Mouse (Mus musculus) CD4-positive, CD25-positive, alpha-beta regulatory T cell, adult 9 weeks (primary cell): ENCODE measurements around the gene 6430571L13Rik. TPM values are rescaled to one million over a fixed set of nuclear protein-coding genes. Genes with fewer than 3 reads are reported as not detected.

Source experiments
- polyA plus RNA-seq: library from polyadenylated mRNA; unstranded; fragments of 100-300 nt; shearing (Covaris generic); gene quantifications from one replicate; pipeline ENCODE4 v1.2.1, GENCODE M21; 2017

Gene 6430571L13Rik
- 3.0 TPM for polyA plus RNA-seq

GRCm38 (mm10) chr9:107340267-107340859 is at the start of gene 6430571L13Rik:
TSS of gene 6430571L13Rik (plus strand) at chr9:107340602.

GRCm38 (mm10) chr9:107296016-107296040 is 44.6 kb upstream of the 6430571L13Rik start, which contains the start of gene Cish:
TSS of gene Cish (plus strand) at chr9:107296026.

GRCm38 (mm10) chr9:107338172-107338883 is 2.1 kb upstream of the 6430571L13Rik start, which contains the start of gene Hemk1:
TSS of gene Hemk1 (minus strand) at chr9:107338350.

GRCm38 (mm10) chr9:107399491-107399971 is 59.1 kb downstream of the 6430571L13Rik start, which contains the start of gene Cacna2d2:
TSS of gene Cacna2d2 (plus strand) at chr9:107399612.

Other genes starting within 250 kb of the 6430571L13Rik start
- gene Dock3, start 108.7 kb upstream of the 6430571L13Rik start, polyA plus RNA-seq = 0.10 TPM
- gene Mapkapk3, start 50.7 kb upstream of the 6430571L13Rik start, polyA plus RNA-seq = 135 TPM
- gene Cish, start 44.6 kb upstream of the 6430571L13Rik start, polyA plus RNA-seq = 235 TPM
- 31.5 TPM for gene Hemk1, start 2.3 kb upstream of the 6430571L13Rik start, polyA plus RNA-seq
- gene Cacna2d2, start 59.0 kb downstream of the 6430571L13Rik start, polyA plus RNA-seq = 0.98 TPM
- gene Tmem115, start 193.3 kb downstream of the 6430571L13Rik start, polyA plus RNA-seq = 62.1 TPM
- gene Cyb561d2, start 201.6 kb downstream of the 6430571L13Rik start, polyA plus RNA-seq = 79.9 TPM
- gene Nprl2, start 201.6 kb downstream of the 6430571L13Rik start, polyA plus RNA-seq = 69.6 TPM
- gene Zmynd10, start 206.7 kb downstream of the 6430571L13Rik start, polyA plus RNA-seq = 2.7 TPM
- gene Rassf1, start 211.0 kb downstream of the 6430571L13Rik start, polyA plus RNA-seq = 75.7 TPM
- 7.4 TPM for gene Tusc2, start 222.7 kb downstream of the 6430571L13Rik start, polyA plus RNA-seq
- gene Hyal2, start 227.3 kb downstream of the 6430571L13Rik start, polyA plus RNA-seq = 17.9 TPM
- gene Hyal1, start 236.3 kb downstream of the 6430571L13Rik start, polyA plus RNA-seq = 8.2 TPM
- gene Naa80, start 238.3 kb downstream of the 6430571L13Rik start, polyA plus RNA-seq = 28.2 TPM
- gene Hyal3, start 240.2 kb downstream of the 6430571L13Rik start, polyA plus RNA-seq = 0.53 TPM
- 35.1 TPM for gene Ifrd2, start 247.0 kb downstream of the 6430571L13Rik start, polyA plus RNA-seq